Mouse (Mus musculus): ENCODE measurements around the gene Alg6. TPM values are rescaled to one million over a fixed set of nuclear protein-coding genes. Genes with fewer than 3 reads are reported as not detected.

Gene Alg6
- polyA plus RNA-seq, 1 experiment, result 2.6 TPM

DNA sequence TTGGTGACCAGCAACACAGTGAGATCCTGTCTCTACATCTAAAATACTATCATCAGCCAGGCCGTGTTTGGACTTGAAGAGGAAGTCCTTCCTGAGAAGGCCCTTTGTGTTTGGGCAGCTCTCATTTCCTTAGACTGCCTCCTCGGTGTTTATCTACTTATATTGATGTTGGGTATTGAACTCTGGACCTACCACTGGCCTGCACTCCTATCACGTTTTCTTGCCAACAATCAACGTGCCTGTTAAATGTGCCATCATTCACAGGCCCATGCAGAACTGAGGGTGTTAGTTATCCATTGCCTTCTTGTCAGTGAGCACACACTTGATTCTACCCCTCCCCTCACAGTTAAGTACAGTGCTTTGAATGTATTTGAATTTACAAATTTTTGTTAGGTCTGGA lies 2.4 kb downstream of the Alg6 start:
- Histone ChIP-seq H3K4me2 (ENCODE audit: low read depth) (no peak overlapping the region), H3K27me3 (ENCODE audit: control insufficient read depth, insufficient read depth, insufficient read length) (no peaks in the 10 kb centered on the region), H3K79me2 (ENCODE audit: control insufficient read depth, insufficient read depth) (no peaks in the 10 kb centered on the region), H3K36me3 (ENCODE audit: control insufficient read depth, insufficient read depth) (peaks cover 4% of the 10 kb centered on the region), H3ac (ENCODE audit: control insufficient read depth, insufficient read length) (no peak overlapping the region), H3K4me3 (no peak overlapping the region)
- TF ChIP-seq MYOD1 (IDR thresholded peaks at IDR 0.05; ENCODE audit: control insufficient read depth in 1 of 3, insufficient read length in 2 of 3, low read depth in 2 of 3) (no peak), POLR2AphosphoS2 (IDR thresholded peaks at IDR 0.05; ENCODE audit: insufficient read length, low read depth) (no peak), TCF12 (IDR thresholded peaks at IDR 0.05; ENCODE audit: insufficient read depth, poor library complexity, severe bottlenecking) (no peak), E2F4 (IDR thresholded peaks at IDR 0.05; ENCODE audit: insufficient read depth) (no peak), REST (IDR thresholded peaks at IDR 0.05; ENCODE audit: insufficient read depth, insufficient read length) (no peak), TCF3 (IDR thresholded peaks at IDR 0.05; ENCODE audit: insufficient read length, low read depth) (no peak)

DNA sequence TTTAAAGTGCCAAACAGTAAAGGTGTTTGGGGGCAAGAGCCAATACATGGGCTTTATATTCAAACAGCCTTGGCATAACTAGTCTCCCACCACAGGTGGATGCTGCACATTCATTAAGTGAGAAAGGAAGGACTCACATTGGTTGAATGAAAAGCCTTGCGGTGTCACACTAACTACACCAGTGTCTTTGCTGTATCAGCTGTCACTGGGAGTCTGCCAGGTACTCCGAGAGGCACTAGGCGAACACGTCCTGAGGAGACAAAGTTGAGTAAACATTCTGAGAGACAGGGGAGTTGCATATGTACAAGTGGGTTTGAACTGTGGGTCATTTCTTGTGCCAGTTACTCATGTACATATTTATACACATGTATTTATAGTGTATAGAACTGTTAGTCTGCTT lies 8.9 kb downstream of the Alg6 start:
- Histone ChIP-seq H3K36me3 (ENCODE audit: control insufficient read depth, insufficient read depth) (peaks cover 27% of the 10 kb centered on the region), H3K27me3 (ENCODE audit: control insufficient read depth, insufficient read depth, insufficient read length) (no peaks in the 10 kb centered on the region)
- no peak for TF ChIP-seq TCF12 (IDR thresholded peaks at IDR 0.05; ENCODE audit: insufficient read depth, poor library complexity, severe bottlenecking)
- TF ChIP-seq TCF3 (IDR thresholded peaks at IDR 0.05; ENCODE audit: insufficient read length, low read depth), result no peak
- no peak for TF ChIP-seq POLR2AphosphoS2 (IDR thresholded peaks at IDR 0.05; ENCODE audit: insufficient read length, low read depth)

DNA sequence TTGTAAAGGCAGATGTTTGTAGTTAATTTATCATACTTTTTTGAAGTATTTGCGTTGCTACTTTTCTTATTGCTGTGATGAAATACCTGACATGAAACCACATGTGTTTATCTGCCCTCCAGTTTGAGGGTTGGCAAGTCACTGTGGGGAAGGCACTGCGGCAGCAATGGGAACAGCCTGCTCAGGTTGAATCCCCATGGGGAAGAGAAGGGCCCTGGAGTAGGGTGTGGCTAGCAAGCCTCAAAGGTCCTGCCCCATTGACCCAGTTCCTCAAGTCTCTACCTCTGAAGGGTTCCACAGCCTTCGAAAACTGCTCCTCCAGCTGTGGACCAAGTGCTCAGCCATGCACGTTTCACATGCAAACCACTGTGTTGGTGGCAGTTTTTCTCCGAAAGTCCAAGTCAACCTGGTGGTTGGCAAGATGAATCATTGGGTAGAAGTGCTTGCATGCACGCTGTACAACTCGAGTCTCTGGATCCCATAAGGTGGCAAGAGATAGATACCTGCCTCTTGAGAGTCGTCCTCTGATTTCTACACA lies 10.5 kb downstream of the Alg6 start:
- TF ChIP-seq MAX (IDR thresholded peaks at IDR 0.05; ENCODE audit: low read depth), result no peak
- no peak for TF ChIP-seq TCF3 (IDR thresholded peaks at IDR 0.05; ENCODE audit: insufficient read length, low read depth)
- H3K4me2 ChIP-seq (ENCODE audit: low read depth), result no peak overlapping the region
- no peak overlapping the region for H3K4me3 ChIP-seq
- H3ac ChIP-seq (ENCODE audit: control insufficient read depth, insufficient read length), result no peak overlapping the region
- H3K27me3 ChIP-seq (ENCODE audit: control insufficient read depth, insufficient read depth, insufficient read length), result no peaks in the 10 kb centered on the region
- peaks cover 39% of the 10 kb centered on the region for H3K36me3 ChIP-seq (ENCODE audit: control insufficient read depth, insufficient read depth)
- H3K79me2 ChIP-seq (ENCODE audit: control insufficient read depth, insufficient read depth), result no peaks in the 10 kb centered on the region

More for the DNA sequence above, 8.9 kb downstream of the Alg6 start:
- no peak overlapping the region for H3K4me3 ChIP-seq
- no peaks in the 10 kb centered on the region for H3K79me2 ChIP-seq (ENCODE audit: control insufficient read depth, insufficient read depth)
- H3K4me2 ChIP-seq (ENCODE audit: low read depth), result no peak overlapping the region
- H3ac ChIP-seq (ENCODE audit: control insufficient read depth, insufficient read length), result no peak overlapping the region

DNA sequence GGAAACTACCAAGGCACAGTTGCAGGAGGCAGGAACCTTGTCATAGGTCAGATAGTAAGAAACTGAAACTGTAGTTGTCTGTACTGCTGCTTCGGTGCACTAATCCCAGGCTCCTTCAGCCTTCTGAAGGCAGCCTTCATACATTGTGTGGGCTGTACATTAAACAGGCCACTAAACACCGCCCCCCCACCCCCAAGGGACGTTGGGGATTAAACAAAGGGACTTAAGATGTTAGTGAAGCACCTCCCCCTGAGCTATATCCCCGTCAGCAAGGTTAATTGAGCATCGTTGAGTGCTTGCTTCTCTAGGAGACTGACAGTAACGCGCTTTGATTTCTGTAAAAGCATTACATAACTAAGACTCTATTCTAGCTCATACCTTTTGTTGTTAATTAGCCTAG lies 24.4 kb downstream of the Alg6 start:
- H3K79me2 ChIP-seq (ENCODE audit: control insufficient read depth, insufficient read depth), result no peaks in the 10 kb centered on the region
- H3ac ChIP-seq (ENCODE audit: control insufficient read depth, insufficient read length), result no peak overlapping the region
- no peak overlapping the region for H3K4me2 ChIP-seq (ENCODE audit: low read depth)
- TF ChIP-seq USF1 (IDR thresholded peaks at IDR 0.05; ENCODE audit: low read depth) (no peak), TCF12 (IDR thresholded peaks at IDR 0.05; ENCODE audit: insufficient read depth, poor library complexity, severe bottlenecking) (no peak), TCF3 (IDR thresholded peaks at IDR 0.05; ENCODE audit: insufficient read length, low read depth) (no peak), MYOD1 (IDR thresholded peaks at IDR 0.05; ENCODE audit: control insufficient read depth in 1 of 3, insufficient read length in 2 of 3, low read depth in 2 of 3) (no peak), REST (IDR thresholded peaks at IDR 0.05; ENCODE audit: insufficient read depth, insufficient read length) (no peak), MAX (IDR thresholded peaks at IDR 0.05; ENCODE audit: low read depth) (no peak), SRF (IDR thresholded peaks at IDR 0.05; ENCODE audit: control insufficient read depth, insufficient read length, low read depth) (no peak), POLR2AphosphoS2 (IDR thresholded peaks at IDR 0.05; ENCODE audit: insufficient read length, low read depth) (no peak), CEBPB (IDR thresholded peaks at IDR 0.05; ENCODE audit: insufficient read depth, poor library complexity, severe bottlenecking) (no peak)
- peaks cover 5% of the 10 kb centered on the region for H3K36me3 ChIP-seq (ENCODE audit: control insufficient read depth, insufficient read depth)
- no peaks in the 10 kb centered on the region for H3K27me3 ChIP-seq (ENCODE audit: control insufficient read depth, insufficient read depth, insufficient read length)
- H3K4me3 ChIP-seq, result no peak overlapping the region

DNA sequence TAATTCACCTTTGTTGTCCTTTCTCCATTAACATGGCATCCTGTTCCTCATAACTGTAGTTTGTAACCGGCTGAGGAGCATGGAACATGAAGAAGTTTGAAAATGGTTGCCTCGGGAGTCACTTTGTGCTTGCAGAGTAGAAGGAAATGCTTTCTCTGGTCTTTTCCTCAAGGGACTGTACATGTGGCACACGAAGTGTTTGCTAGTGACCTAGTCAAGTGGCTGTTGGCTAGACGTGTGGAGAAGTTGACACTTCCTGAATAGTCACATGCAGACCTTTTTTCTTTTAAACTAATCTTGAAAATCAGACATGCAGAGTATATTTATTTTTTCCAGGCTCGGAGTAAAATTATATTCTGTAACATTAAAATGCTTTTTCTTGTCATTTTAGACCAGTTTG lies 37.0 kb downstream of the Alg6 start:
- Histone ChIP-seq H3K27me3 (ENCODE audit: control insufficient read depth, insufficient read depth, insufficient read length) (no peaks in the 10 kb centered on the region), H3ac (ENCODE audit: control insufficient read depth, insufficient read length) (no peak overlapping the region), H3K4me3 (no peak overlapping the region), H3K79me2 (ENCODE audit: control insufficient read depth, insufficient read depth) (no peaks in the 10 kb centered on the region), H3K4me2 (ENCODE audit: low read depth) (no peak overlapping the region), H3K36me3 (ENCODE audit: control insufficient read depth, insufficient read depth) (no peaks in the 10 kb centered on the region)
- no peak for TF ChIP-seq CEBPB (IDR thresholded peaks at IDR 0.05; ENCODE audit: insufficient read depth, poor library complexity, severe bottlenecking)
- TF ChIP-seq USF1 (IDR thresholded peaks at IDR 0.05; ENCODE audit: low read depth), result no peak
- no peak for TF ChIP-seq TCF3 (IDR thresholded peaks at IDR 0.05; ENCODE audit: insufficient read length, low read depth)
- no peak for TF ChIP-seq E2F4 (IDR thresholded peaks at IDR 0.05; ENCODE audit: insufficient read depth)
- no peak for TF ChIP-seq TCF12 (IDR thresholded peaks at IDR 0.05; ENCODE audit: insufficient read depth, poor library complexity, severe bottlenecking)
- TF ChIP-seq POLR2AphosphoS2 (IDR thresholded peaks at IDR 0.05; ENCODE audit: insufficient read length, low read depth), result no peak
- no peak for TF ChIP-seq REST (IDR thresholded peaks at IDR 0.05; ENCODE audit: insufficient read depth, insufficient read length)
- TF ChIP-seq MYOD1 (IDR thresholded peaks at IDR 0.05; ENCODE audit: control insufficient read depth in 1 of 3, insufficient read length in 2 of 3, low read depth in 2 of 3), result no peak
- no peak for TF ChIP-seq MYOG (IDR thresholded peaks at IDR 0.05; ENCODE audit: control insufficient read depth in 1 of 3, insufficient read depth in 1 of 3, insufficient read length in 2 of 3, low read depth in 2 of 3)
- TF ChIP-seq POLR2A (IDR thresholded peaks at IDR 0.05; ENCODE audit: insufficient read length, low read depth), result no peak
- TF ChIP-seq SRF (IDR thresholded peaks at IDR 0.05; ENCODE audit: control insufficient read depth, insufficient read length, low read depth), result no peak
- no peak for TF ChIP-seq MAX (IDR thresholded peaks at IDR 0.05; ENCODE audit: low read depth)
